Comparison of ENCODE assay signal across 13 mouse cellular contexts in genomic region chr5:130811966-130812365, GRCm38 (mm10).
DNase-seq lines count a peak whose midpoint lies in the region; ATAC-seq and TF ChIP-seq lines count a peak whose summit lies in the region.
"Had no signal": no experiment of that assay in that cellular context is flagged by ENCODE, and none has a peak within 500 bp of the region (broad histone marks: within the 10 kb centered on the region; RNA-seq: fewer than 3 reads in every experiment).

No protein-coding gene starts in this region.

- H3K4me1 ChIP-seq in kidney, adult 2 months (ENCODE audit: control insufficient read depth, insufficient read depth, low read length), result no peaks in the 10 kb centered on the region
- H3K4me1 ChIP-seq in lung, postnatal 0 days (ENCODE audit: insufficient read depth, low read depth, low read length), result no peaks in the 10 kb centered on the region
- H3K4me1 ChIP-seq: forebrain, embryonic 12.5 days; heart, embryonic 10.5 days; limb, embryonic 15.5 days had no signal

- in situ Hi-C loops in Patski (cut with MboI; ENCODE audit: low pct_unique_long_range_greater_than_20kb), result no loop called here

- 0 out of 2 replicates have a peak, but pooled peaks have one; percentile 14 for TF ChIP-seq CTCF in kidney, adult 2 months (conservative IDR thresholded peaks at IDR 0.05; ENCODE audit: insufficient read depth, insufficient read length, low read depth, low read length)
- peak; percentile 6; the same call in 1 of the 2 replicates for TF ChIP-seq CTCF in lung, postnatal 0 days (IDR thresholded peaks at IDR 0.05)
- TF ChIP-seq CTCF in Patski (IDR thresholded peaks at IDR 0.05), result peak; percentile 11

- POLR2A ChIA-PET in Patski (lab: Charles Lee), result no interaction called here

- no peaks in the 10 kb centered on the region for H3K36me3 ChIP-seq in kidney, adult 2 months (ENCODE audit: control insufficient read depth, insufficient read depth, low read length)
- no peaks in the 10 kb centered on the region for H3K36me3 ChIP-seq in lung, postnatal 0 days (ENCODE audit: insufficient read depth, low read length)
- H3K36me3 ChIP-seq: forebrain, embryonic 12.5 days; heart, embryonic 10.5 days; limb, embryonic 15.5 days had no signal

- H3K4me3 ChIP-seq in kidney, adult 2 months (ENCODE audit: insufficient read depth, low read depth, low read length), result no peak overlapping the region
- no peak overlapping the region for H3K4me3 ChIP-seq in lung, postnatal 0 days (ENCODE audit: low read depth, low read length)
- H3K4me3 ChIP-seq: forebrain, embryonic 12.5 days; heart, embryonic 10.5 days; limb, embryonic 15.5 days had no signal

- ATAC-seq in lung, postnatal 0 days, result no peak
- ATAC-seq in Patski, result no peak
- ATAC-seq in erythroid progenitor cell, adult 5-6 weeks (replicated peaks; ENCODE audit: low FRiP score, poor library complexity, severe bottlenecking), result no peak
- ATAC-seq: inflammation-experienced regulatory T-cells, adult 6 months had no signal

- no peak for DNase-seq in kidney, adult 2 months
- DNase-seq in kidney, postnatal 14 days, result no peak
- no peak for DNase-seq in lung, postnatal 0 days (ENCODE audit: low spot score)
- no peak for DNase-seq in lung, adult 18-20 months
- DNase-seq in Patski (ENCODE audit: low read depth, low spot score), result no peak
- DNase-seq in mesoderm, embryonic 11.5 days (ENCODE audit: low read depth, low spot score), result peak; percentile 6
- DNase-seq: spleen, adult 18-20 months had no signal

- 87% methylated on average over 3 of the region's 3 CpGs for WGBS in kidney, adult 2 months
- 74% methylated on average over 3 of the region's 3 CpGs for WGBS in lung, postnatal 0 days

- no peak for TF ChIP-seq EP300 in lung, postnatal 0 days (IDR thresholded peaks at IDR 0.05)

- no peak overlapping the region for H3K9ac ChIP-seq in lung, postnatal 0 days (replicated peaks; ENCODE audit: low read depth)
- H3K9ac ChIP-seq: forebrain, embryonic 12.5 days; limb, embryonic 15.5 days had no signal

- no peak overlapping the region for H3K4me2 ChIP-seq in lung, postnatal 0 days (replicated peaks; ENCODE audit: low read depth, low read length)
- H3K4me2 ChIP-seq: forebrain, embryonic 12.5 days; limb, embryonic 15.5 days had no signal

- TF ChIP-seq POLR2A in kidney, adult 2 months (IDR thresholded peaks at IDR 0.05; ENCODE audit: low read depth, low read length), result no peak

- H3K27ac ChIP-seq in kidney, adult 2 months (ENCODE audit: insufficient read depth, low read depth, low read length), result no peak overlapping the region
- H3K27ac ChIP-seq in lung, postnatal 0 days (ENCODE audit: low read length), result no peak overlapping the region
- H3K27ac ChIP-seq: forebrain, embryonic 12.5 days; heart, embryonic 10.5 days; limb, embryonic 15.5 days had no signal

- CTCF ChIA-PET in Patski (lab: Charles Lee), result no interaction called here

- H3K27me3 ChIP-seq in kidney, adult 2 months (replicated peaks; ENCODE audit: control insufficient read depth, insufficient read depth, low read length), result no peaks in the 10 kb centered on the region
- no peaks in the 10 kb centered on the region for H3K27me3 ChIP-seq in lung, postnatal 0 days (replicated peaks; ENCODE audit: insufficient read depth, low read length)
- H3K27me3 ChIP-seq in Patski, result peaks cover 4% of the 10 kb centered on the region
- H3K27me3 ChIP-seq: CH12.LX; forebrain, embryonic 12.5 days; limb, embryonic 15.5 days had no signal

- H3K9me3 ChIP-seq in lung, postnatal 0 days (ENCODE audit: low read length), result no peaks in the 10 kb centered on the region; the same call in 1 of the 2 replicates
- H3K9me3 ChIP-seq: heart, embryonic 10.5 days had no signal
